Mouse (Mus musculus) heart, postnatal 0 days (tissue): ENCODE measurements around the gene Gpr1.

ENCODE experiments used
- CTCF ChIP-seq: IDR thresholded peaks from 2 replicates; pipeline ENCODE4 v1.5.1; 2016; ENCODE audit warnings: antibody characterized with exemption, control low read depth, low read depth
- EP300 ChIP-seq: IDR thresholded peaks from 2 replicates; pipeline ENCODE4 v1.6.1; 2016; ENCODE audit warnings: antibody characterized with exemption, low read depth

DNA sequence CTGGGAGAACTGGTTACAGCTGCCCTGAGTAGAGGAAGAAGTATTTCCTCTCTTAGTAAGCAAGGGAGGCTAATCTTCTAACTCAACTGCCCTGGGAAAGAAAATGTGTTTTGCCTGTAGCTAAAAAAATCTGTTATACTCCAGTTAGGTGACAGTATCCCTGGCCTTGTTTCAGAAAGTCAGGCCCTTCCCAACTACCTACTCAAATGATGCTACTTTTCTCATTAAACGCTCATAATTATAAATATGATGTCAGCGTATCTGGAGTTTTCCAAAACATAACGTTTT lies at the start of gene Gpr1:
- TF ChIP-seq CTCF: no peak
- no peak for TF ChIP-seq EP300
